Mouse (Mus musculus) spleen, adult 2 months (tissue): ENCODE data around the gene Baz1a.

ENCODE experiments used
- CTCF ChIP-seq: fragments of 200-500 bp; IDR thresholded peaks from 2 replicates; pipeline ENCODE4 v1.5.1; 2011; ENCODE audit warnings: mild to moderate bottlenecking, inconsistent platforms; ENCODE audit not compliant: insufficient read depth, insufficient read length, insufficient replicate concordance; ENCODE audit errors: extremely low read depth
- POLR2A ChIP-seq: fragments of 200-500 bp; IDR thresholded peaks from 2 replicates; pipeline ENCODE4 v1.6.1; 2011; ENCODE audit warnings: low read depth, low read length, inconsistent platforms

DNA sequence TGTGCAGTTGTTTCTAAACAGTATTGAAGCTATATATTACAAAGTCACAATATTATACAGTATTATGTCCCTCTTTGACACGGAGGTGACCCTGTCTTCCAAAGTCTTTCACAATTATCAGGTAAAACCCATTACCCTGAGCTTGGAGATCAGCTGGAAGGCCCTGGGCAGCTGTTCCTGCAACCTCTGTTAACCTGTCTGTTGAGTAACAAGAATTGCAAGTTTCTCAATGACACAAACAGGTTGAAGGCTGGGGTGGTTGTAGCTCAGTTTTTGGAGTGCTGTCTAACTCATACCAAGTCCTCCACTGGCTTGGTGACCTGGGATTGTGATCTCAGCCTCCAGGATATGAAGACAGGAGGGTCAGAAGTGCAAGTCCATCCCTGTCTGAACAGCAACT lies 1.1 kb downstream of the Baz1a start:
- TF ChIP-seq POLR2A (no peak), CTCF (no peak)
